Mouse (Mus musculus) ovary, adult 2 months (tissue): ENCODE results near the gene Cyp4a12a. TPM values are rescaled to one million over a fixed set of nuclear protein-coding genes. Genes with fewer than 3 reads are reported as not detected.

ENCODE experiments used
- polyA plus RNA-seq: library from polyadenylated mRNA; depleted of rRNA; stranded (reverse); fragments of >200 nt; gene quantifications from 2 replicates; pipeline ENCODE4 v1.2.3, GENCODE M21; 2012; rRNA removed

The Cyp4a12a gene
- polyA plus RNA-seq = 0.11 TPM in 1 of 2 replicates, not detected in the other

DNA sequence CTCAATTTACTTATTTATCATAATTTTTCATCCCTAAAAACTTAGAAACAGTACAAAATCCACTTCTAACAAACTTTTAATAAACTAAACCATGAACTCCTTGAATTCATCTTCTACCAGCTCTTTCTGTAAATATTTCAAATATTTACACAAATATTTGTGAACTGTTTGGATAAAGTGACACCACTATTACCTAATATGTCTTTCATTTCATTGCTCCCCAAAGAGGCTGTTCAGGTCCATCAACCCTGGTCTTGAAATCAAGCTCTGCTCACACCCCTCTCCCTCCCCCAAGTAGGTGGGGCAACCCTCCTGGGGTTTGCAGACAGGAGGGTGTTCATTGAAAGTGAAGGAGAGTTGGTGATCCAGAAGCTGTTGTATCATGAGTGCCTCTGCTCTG, at the start of gene Cyp4a12a:
TSS of gene Cyp4a12a (plus strand) at position 301 of the 400 bp plus-strand sequence.

Other genes starting within 250 kb of the Cyp4a12a start
- 4.4 and 6.1 TPM in 2 replicates for gene Tal1, start 242.6 kb upstream of the Cyp4a12a start, polyA plus RNA-seq
- gene Pdzk1ip1, start 210.3 kb upstream of the Cyp4a12a start, polyA plus RNA-seq = 48.6 and 49.3 TPM in 2 replicates
- gene Cyp4x1, start 164.8 kb upstream of the Cyp4a12a start, polyA plus RNA-seq = 0.03 TPM in 1 of 2 replicates, not detected in the other
- not detected in 2 replicates for gene Cyp4a29, start 57.0 kb upstream of the Cyp4a12a start, polyA plus RNA-seq
- not detected in 2 replicates for gene Cyp4a12b, start 112.6 kb downstream of the Cyp4a12a start, polyA plus RNA-seq
- gene Cyp4a30b, start 153.6 kb downstream of the Cyp4a12a start, polyA plus RNA-seq = not detected in 2 replicates
- 0.41 TPM in 1 of 2 replicates, not detected in the other for gene Cyp4a14, start 197.1 kb downstream of the Cyp4a12a start, polyA plus RNA-seq
- 0.18 and 0.32 TPM in 2 replicates for gene Cyp4a10, start 219.2 kb downstream of the Cyp4a12a start, polyA plus RNA-seq